Mouse (Mus musculus): ENCODE measurements around the gene Vti1a.

The Vti1a gene

DNA sequence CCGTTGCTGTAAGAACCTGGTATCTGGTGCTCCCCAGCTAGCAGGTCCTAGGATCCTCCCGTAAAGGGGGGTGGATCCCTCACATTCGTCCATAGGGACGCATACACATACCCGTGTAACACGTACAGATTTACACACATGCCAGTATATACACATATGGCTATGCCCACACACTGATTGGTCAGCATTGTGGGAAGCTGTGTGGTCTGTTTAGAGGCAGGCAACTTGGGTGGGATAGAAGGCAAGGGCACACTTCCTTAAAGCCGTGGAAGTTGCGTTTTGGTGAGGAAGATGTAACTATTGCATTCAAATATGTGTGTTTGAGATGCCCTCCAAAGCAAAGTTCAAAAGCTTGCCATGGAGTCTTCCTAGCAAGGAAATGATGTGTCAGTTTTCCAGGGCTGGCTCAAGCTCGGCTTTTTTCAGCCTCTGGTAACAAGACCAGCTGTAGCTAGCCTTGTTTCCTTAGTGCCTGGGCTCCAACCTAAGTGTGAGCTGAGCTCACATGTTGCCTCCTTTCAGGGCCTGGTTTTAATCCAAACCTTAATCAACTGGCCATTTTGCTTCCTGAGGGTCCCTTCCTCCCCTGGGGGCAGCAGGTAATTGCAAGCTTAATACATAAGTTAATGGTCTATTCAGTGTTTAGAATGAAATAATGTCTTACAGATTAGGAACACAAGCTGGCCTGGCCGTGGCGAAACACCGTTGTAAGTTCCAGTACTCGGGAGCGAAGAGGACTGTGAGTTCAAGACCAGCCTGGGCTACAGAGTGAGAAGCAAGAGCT, 271.7 kb downstream of the Vti1a start:
- Histone ChIP-seq H3K36me3 (ENCODE audit: insufficient read depth, low read length) (no peaks in the 10 kb centered on the region), H3K4me1 (replicated peaks; ENCODE audit: low read depth, low read length) (peaks cover 31% of the 10 kb centered on the region), H3K27me3 (ENCODE audit: insufficient read depth, low read length) (peaks cover 68% of the 10 kb centered on the region), H3K4me3 (replicated peaks; ENCODE audit: low read length) (no peak overlapping the region), H3K9me3 (ENCODE audit: low read length) (no peaks in the 10 kb centered on the region)
- TF ChIP-seq POU5F1 (IDR thresholded peaks at IDR 0.05; ENCODE audit: borderline replicate concordance, low read length) (no peak), CTCF (conservative IDR thresholded peaks at IDR 0.05; ENCODE audit: low read length) (no peak), NANOG (IDR thresholded peaks at IDR 0.05; ENCODE audit: borderline replicate concordance, low read length) (no peak)

- H3K27me3 ChIP-seq (ENCODE audit: insufficient read depth, low read length), result peaks cover 72% of the 10 kb centered on the region
- H3K4me1 ChIP-seq (replicated peaks; ENCODE audit: low read depth, low read length), result peaks cover 34% of the 10 kb centered on the region
- TF ChIP-seq CTCF (conservative IDR thresholded peaks at IDR 0.05; ENCODE audit: low read length) (no peak), NANOG (IDR thresholded peaks at IDR 0.05; ENCODE audit: borderline replicate concordance, low read length) (peak; percentile 81; the same call in 1 of the 2 replicates), POU5F1 (IDR thresholded peaks at IDR 0.05; ENCODE audit: borderline replicate concordance, low read length) (peak; percentile 19; the same call in 1 of the 2 replicates)
- H3K36me3 ChIP-seq (ENCODE audit: insufficient read depth, low read length), result no peaks in the 10 kb centered on the region
- peak overlapping the region; percentile 23; the same call in 1 of the 2 replicates for H3K4me3 ChIP-seq (replicated peaks; ENCODE audit: low read length)
- no peaks in the 10 kb centered on the region for H3K9me3 ChIP-seq (ENCODE audit: low read length)
Observed at GRCm38 (mm10) chr19:55588948-55589896, 273.1 kb downstream of the Vti1a start.

- no peaks in the 10 kb centered on the region for H3K36me3 ChIP-seq (ENCODE audit: insufficient read depth, low read length)
- H3K4me1 ChIP-seq (replicated peaks; ENCODE audit: low read depth, low read length), result peaks cover 22% of the 10 kb centered on the region
- H3K9me3 ChIP-seq (ENCODE audit: low read length), result no peaks in the 10 kb centered on the region
- TF ChIP-seq CTCF (conservative IDR thresholded peaks at IDR 0.05; ENCODE audit: low read length) (no peak), POU5F1 (IDR thresholded peaks at IDR 0.05; ENCODE audit: borderline replicate concordance, low read length) (no peak), NANOG (IDR thresholded peaks at IDR 0.05; ENCODE audit: borderline replicate concordance, low read length) (no peak)
- H3K27me3 ChIP-seq (ENCODE audit: insufficient read depth, low read length), result peaks cover 55% of the 10 kb centered on the region
- H3K4me3 ChIP-seq (replicated peaks; ENCODE audit: low read length), result no peak overlapping the region
Observed at GRCm38 (mm10) chr19:55592876-55593691, 277.0 kb downstream of the Vti1a start.

DNA sequence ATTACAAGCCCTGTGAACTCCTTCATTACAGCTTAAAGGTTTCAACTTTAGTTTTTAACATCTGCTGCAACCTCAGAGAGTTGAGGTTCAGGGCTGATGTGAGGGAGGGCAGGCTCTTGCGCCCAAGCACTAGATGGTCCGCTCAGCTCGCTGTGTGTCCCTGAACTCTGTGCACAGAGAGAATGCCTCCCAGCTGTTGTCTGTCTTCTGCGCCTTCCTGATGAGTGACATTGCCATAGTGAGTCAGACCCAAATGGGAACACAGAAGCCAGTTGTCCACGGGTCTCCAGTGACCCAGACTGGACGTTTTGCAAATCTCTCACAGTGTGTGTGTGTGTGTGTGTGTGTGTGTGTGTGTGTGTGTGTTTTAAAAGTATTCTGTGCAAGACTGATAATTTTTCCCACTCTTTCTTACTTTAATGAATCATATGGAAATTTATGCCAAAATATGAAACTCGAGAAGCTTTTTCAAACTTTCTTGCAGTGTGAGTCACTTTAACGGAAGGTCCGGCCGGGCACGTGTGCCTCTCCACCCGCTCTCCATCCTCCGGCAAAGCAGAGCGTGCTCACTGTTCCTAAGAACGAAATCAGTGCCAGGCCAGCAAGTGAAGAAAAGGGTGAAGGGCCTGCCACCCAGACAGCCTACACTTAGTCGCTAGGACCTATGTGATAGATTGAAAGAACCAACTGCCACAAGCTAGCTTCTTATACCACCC, 277.8 kb downstream of the Vti1a start:
- Histone ChIP-seq H3K4me1 (replicated peaks; ENCODE audit: low read depth, low read length) (peaks cover 18% of the 10 kb centered on the region), H3K4me3 (replicated peaks; ENCODE audit: low read length) (no peak overlapping the region), H3K27me3 (ENCODE audit: insufficient read depth, low read length) (peaks cover 53% of the 10 kb centered on the region), H3K36me3 (ENCODE audit: insufficient read depth, low read length) (no peaks in the 10 kb centered on the region), H3K9me3 (ENCODE audit: low read length) (no peaks in the 10 kb centered on the region)
- TF ChIP-seq CTCF (conservative IDR thresholded peaks at IDR 0.05; ENCODE audit: low read length), result no peak
- TF ChIP-seq POU5F1 (IDR thresholded peaks at IDR 0.05; ENCODE audit: borderline replicate concordance, low read length), result no peak
- no peak for TF ChIP-seq NANOG (IDR thresholded peaks at IDR 0.05; ENCODE audit: borderline replicate concordance, low read length)

GRCm38 (mm10) chr19:55594451-55594850, 278.4 kb downstream of the Vti1a start:
- TF ChIP-seq NANOG (IDR thresholded peaks at IDR 0.05; ENCODE audit: borderline replicate concordance, low read length) (no peak), CTCF (conservative IDR thresholded peaks at IDR 0.05; ENCODE audit: low read length) (no peak), POU5F1 (IDR thresholded peaks at IDR 0.05; ENCODE audit: borderline replicate concordance, low read length) (no peak)
- Histone ChIP-seq H3K4me1 (replicated peaks; ENCODE audit: low read depth, low read length) (peaks cover 18% of the 10 kb centered on the region), H3K4me3 (replicated peaks; ENCODE audit: low read length) (no peak overlapping the region), H3K9me3 (ENCODE audit: low read length) (no peaks in the 10 kb centered on the region), H3K36me3 (ENCODE audit: insufficient read depth, low read length) (no peaks in the 10 kb centered on the region), H3K27me3 (ENCODE audit: insufficient read depth, low read length) (peaks cover 53% of the 10 kb centered on the region)

DNA sequence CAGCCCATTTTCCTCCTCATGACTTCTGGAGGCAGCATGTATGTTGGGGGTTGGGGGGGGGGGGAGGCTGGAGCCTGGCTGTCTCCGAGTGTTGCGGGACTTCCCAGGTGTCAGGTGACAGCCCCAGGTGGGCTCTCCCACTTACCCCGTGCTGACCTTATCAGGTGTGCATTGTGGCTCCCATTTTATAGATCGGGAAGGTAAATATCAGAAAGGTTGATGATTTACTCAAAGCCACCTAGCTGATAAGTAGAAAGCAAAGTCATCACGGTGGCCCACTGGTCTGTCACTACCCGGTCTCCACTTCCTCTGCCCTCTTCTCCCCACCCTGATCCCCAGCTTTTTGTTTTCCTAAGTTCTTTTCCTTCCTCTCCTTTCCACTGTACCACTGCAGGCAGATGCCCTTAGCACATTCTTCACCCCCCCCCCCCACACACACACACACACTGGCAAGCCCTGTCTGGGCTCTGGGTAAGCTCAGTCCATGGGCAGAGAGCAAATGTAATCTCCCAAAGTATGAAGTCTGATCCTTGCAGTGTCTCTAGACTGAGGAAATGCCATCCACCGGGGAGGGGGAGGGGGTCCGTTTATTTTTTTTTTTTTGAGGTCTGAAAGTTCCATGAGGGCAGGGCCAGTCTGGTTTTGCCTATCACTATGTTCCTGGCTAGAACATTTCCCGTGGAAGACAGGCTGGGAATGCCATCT, 280.0 kb downstream of the Vti1a start:
- peaks cover 18% of the 10 kb centered on the region for H3K4me1 ChIP-seq (replicated peaks; ENCODE audit: low read depth, low read length)
- no peaks in the 10 kb centered on the region for H3K36me3 ChIP-seq (ENCODE audit: insufficient read depth, low read length)
- TF ChIP-seq CTCF (conservative IDR thresholded peaks at IDR 0.05; ENCODE audit: low read length), result no peak
- TF ChIP-seq NANOG (IDR thresholded peaks at IDR 0.05; ENCODE audit: borderline replicate concordance, low read length), result no peak
- TF ChIP-seq POU5F1 (IDR thresholded peaks at IDR 0.05; ENCODE audit: borderline replicate concordance, low read length), result no peak
- no peak overlapping the region for H3K4me3 ChIP-seq (replicated peaks; ENCODE audit: low read length)
- no peaks in the 10 kb centered on the region for H3K9me3 ChIP-seq (ENCODE audit: low read length)
- H3K27me3 ChIP-seq (ENCODE audit: insufficient read depth, low read length), result peaks cover 47% of the 10 kb centered on the region

- H3K27me3 ChIP-seq (ENCODE audit: insufficient read depth, low read length), result peaks cover 39% of the 10 kb centered on the region
- TF ChIP-seq CTCF (conservative IDR thresholded peaks at IDR 0.05; ENCODE audit: low read length), result no peak
- no peak for TF ChIP-seq NANOG (IDR thresholded peaks at IDR 0.05; ENCODE audit: borderline replicate concordance, low read length)
- no peak for TF ChIP-seq POU5F1 (IDR thresholded peaks at IDR 0.05; ENCODE audit: borderline replicate concordance, low read length)
- no peak overlapping the region for H3K4me3 ChIP-seq (replicated peaks; ENCODE audit: low read length)
- H3K9me3 ChIP-seq (ENCODE audit: low read length), result no peaks in the 10 kb centered on the region
- peaks cover 18% of the 10 kb centered on the region for H3K4me1 ChIP-seq (replicated peaks; ENCODE audit: low read depth, low read length)
- H3K36me3 ChIP-seq (ENCODE audit: insufficient read depth, low read length), result no peaks in the 10 kb centered on the region
Observed at GRCm38 (mm10) chr19:55596804-55597203, 280.7 kb downstream of the Vti1a start.
